Mouse (Mus musculus): ENCODE measurements around the gene Hcls1. TPM values are rescaled to one million over a fixed set of nuclear protein-coding genes. Genes with fewer than 3 reads are reported as not detected.

Gene Hcls1
- polyA plus RNA-seq, 1 experiment from 2014 or later, result 1.4 TPM

GRCm38 (mm10) chr16:36989493-36989892 is 54.7 kb downstream of the Hcls1 start:
- no peaks in the 10 kb centered on the region for H3K4me1 ChIP-seq (ENCODE audit: control insufficient read depth, insufficient read depth, low read length)
- ATAC-seq (no peak), DNase-seq (ENCODE audit: low spot score) (no peak)
- no peak overlapping the region for H3K27ac ChIP-seq (ENCODE audit: low read depth, low read length)
- H3K4me2 ChIP-seq (ENCODE audit: low read length), result no peak overlapping the region
- H3K36me3 ChIP-seq (ENCODE audit: control insufficient read depth, insufficient read depth, low read length), result no peaks in the 10 kb centered on the region
- H3K9me3 ChIP-seq (replicated peaks; ENCODE audit: control insufficient read depth, low read length), result no peaks in the 10 kb centered on the region
- no peaks in the 10 kb centered on the region for H3K27me3 ChIP-seq (replicated peaks; ENCODE audit: control insufficient read depth, insufficient read depth, low read length)
- no peak overlapping the region for H3K9ac ChIP-seq (ENCODE audit: low read length)
- 80% methylated on average over 8 of the region's 8 CpGs for WGBS
- no peak overlapping the region for H3K4me3 ChIP-seq (ENCODE audit: low read depth, low read length)

GRCm38 (mm10) chr16:36989999-36990625 is 55.3 kb downstream of the Hcls1 start, which contains the start of gene Fbxo40:
Gene Fbxo40 (minus strand): TSS chr16:36990467.
- WGBS, result 90% methylated on average over 18 of the region's 18 CpGs
- Histone ChIP-seq H3K4me2 (ENCODE audit: low read length) (no peak within 1 kb of the TSS), H3K9ac (ENCODE audit: low read length) (no peak within 1 kb of the TSS), H3K36me3 (ENCODE audit: control insufficient read depth, insufficient read depth, low read length) (no peaks in the 10 kb centered on the region), H3K4me3 (ENCODE audit: low read depth, low read length) (no peak within 1 kb of the TSS), H3K27me3 (replicated peaks; ENCODE audit: control insufficient read depth, insufficient read depth, low read length) (no peaks in the 10 kb centered on the region), H3K4me1 (ENCODE audit: control insufficient read depth, insufficient read depth, low read length) (no peaks in the 10 kb centered on the region), H3K9me3 (replicated peaks; ENCODE audit: control insufficient read depth, low read length) (no peaks in the 10 kb centered on the region), H3K27ac (ENCODE audit: low read depth, low read length) (no peak within 1 kb of the TSS)
- no peak for ATAC-seq
- no peak for DNase-seq (ENCODE audit: low spot score)

GRCm38 (mm10) chr16:36997650-36998049 is 62.9 kb downstream of the Hcls1 start:
- Histone ChIP-seq H3K36me3 (ENCODE audit: control insufficient read depth, insufficient read depth, low read length) (no peaks in the 10 kb centered on the region), H3K27ac (ENCODE audit: low read depth, low read length) (no peak overlapping the region), H3K9me3 (replicated peaks; ENCODE audit: control insufficient read depth, low read length) (no peaks in the 10 kb centered on the region), H3K4me2 (ENCODE audit: low read length) (no peak overlapping the region), H3K4me3 (ENCODE audit: low read depth, low read length) (no peak overlapping the region), H3K9ac (ENCODE audit: low read length) (no peak overlapping the region), H3K4me1 (ENCODE audit: control insufficient read depth, insufficient read depth, low read length) (no peaks in the 10 kb centered on the region), H3K27me3 (replicated peaks; ENCODE audit: control insufficient read depth, insufficient read depth, low read length) (no peaks in the 10 kb centered on the region)
- WGBS, result 84% methylated on average over 6 of the region's 6 CpGs
- ATAC-seq (no peak), DNase-seq (ENCODE audit: low spot score) (no peak)

GRCm38 (mm10) chr16:36999366-36999972 is 64.7 kb downstream of the Hcls1 start:
- no peaks in the 10 kb centered on the region for H3K4me1 ChIP-seq (ENCODE audit: control insufficient read depth, insufficient read depth, low read length)
- H3K9ac ChIP-seq (ENCODE audit: low read length), result no peak overlapping the region
- H3K4me2 ChIP-seq (ENCODE audit: low read length), result no peak overlapping the region
- DNase-seq (ENCODE audit: low spot score), result no peak
- ATAC-seq, result no peak
- H3K9me3 ChIP-seq (replicated peaks; ENCODE audit: control insufficient read depth, low read length), result no peaks in the 10 kb centered on the region
- WGBS, result 81% methylated on average over 9 of the region's 9 CpGs
- H3K27me3 ChIP-seq (replicated peaks; ENCODE audit: control insufficient read depth, insufficient read depth, low read length), result no peaks in the 10 kb centered on the region; the same call in 1 of the 2 replicates
- no peak overlapping the region for H3K4me3 ChIP-seq (ENCODE audit: low read depth, low read length)
- H3K36me3 ChIP-seq (ENCODE audit: control insufficient read depth, insufficient read depth, low read length), result no peaks in the 10 kb centered on the region
- H3K27ac ChIP-seq (ENCODE audit: low read depth, low read length), result no peak overlapping the region

- no peak for ATAC-seq
- WGBS, result 73% methylated on average over 6 of the region's 6 CpGs
Observed at GRCm38 (mm10) chr16:37009262-37009661, 74.5 kb downstream of the Hcls1 start.

GRCm38 (mm10) chr16:37010370-37010769 is 75.6 kb downstream of the Hcls1 start:
- Histone ChIP-seq H3K36me3 (ENCODE audit: control insufficient read depth, insufficient read depth, low read length) (no peaks in the 10 kb centered on the region), H3K4me3 (ENCODE audit: low read depth, low read length) (no peak overlapping the region), H3K27me3 (replicated peaks; ENCODE audit: control insufficient read depth, insufficient read depth, low read length) (no peaks in the 10 kb centered on the region), H3K4me1 (ENCODE audit: control insufficient read depth, insufficient read depth, low read length) (peaks cover 11% of the 10 kb centered on the region), H3K4me2 (ENCODE audit: low read length) (no peak overlapping the region), H3K27ac (ENCODE audit: low read depth, low read length) (no peak overlapping the region), H3K9ac (ENCODE audit: low read length) (no peak overlapping the region), H3K9me3 (replicated peaks; ENCODE audit: control insufficient read depth, low read length) (no peaks in the 10 kb centered on the region)
- DNase-seq (ENCODE audit: low spot score), result peak; percentile 78
- 61% methylated on average over 4 of the region's 4 CpGs for WGBS
- peak; percentile 51 for ATAC-seq

More at GRCm38 (mm10) chr16:37009262-37009661, 74.5 kb downstream of the Hcls1 start:
- Histone ChIP-seq H3K4me2 (ENCODE audit: low read length) (no peak overlapping the region), H3K4me1 (ENCODE audit: control insufficient read depth, insufficient read depth, low read length) (peaks cover 11% of the 10 kb centered on the region), H3K9ac (ENCODE audit: low read length) (no peak overlapping the region), H3K36me3 (ENCODE audit: control insufficient read depth, insufficient read depth, low read length) (no peaks in the 10 kb centered on the region), H3K27ac (ENCODE audit: low read depth, low read length) (no peak overlapping the region), H3K4me3 (ENCODE audit: low read depth, low read length) (no peak overlapping the region), H3K9me3 (replicated peaks; ENCODE audit: control insufficient read depth, low read length) (no peaks in the 10 kb centered on the region), H3K27me3 (replicated peaks; ENCODE audit: control insufficient read depth, insufficient read depth, low read length) (no peaks in the 10 kb centered on the region)
- DNase-seq (ENCODE audit: low spot score), result no peak

- H3K4me1 ChIP-seq (ENCODE audit: control insufficient read depth, insufficient read depth, low read length), result peaks cover 11% of the 10 kb centered on the region
- H3K4me2 ChIP-seq (ENCODE audit: low read length), result peak within 1 kb of the TSS; percentile 85
- H3K9me3 ChIP-seq (replicated peaks; ENCODE audit: control insufficient read depth, low read length), result no peaks in the 10 kb centered on the region
- DNase-seq (ENCODE audit: low spot score), result peak; percentile 98
- H3K4me3 ChIP-seq (ENCODE audit: low read depth, low read length), result peak within 1 kb of the TSS; percentile 80
- H3K9ac ChIP-seq (ENCODE audit: low read length), result peak within 1 kb of the TSS; percentile 81
- H3K27ac ChIP-seq (ENCODE audit: low read depth, low read length), result no peak within 1 kb of the TSS
- H3K36me3 ChIP-seq (ENCODE audit: control insufficient read depth, insufficient read depth, low read length), result no peaks in the 10 kb centered on the region
- peak; percentile 99 for ATAC-seq
- H3K27me3 ChIP-seq (replicated peaks; ENCODE audit: control insufficient read depth, insufficient read depth, low read length), result no peaks in the 10 kb centered on the region
- 6% methylated on average over 30 of the region's 30 CpGs for WGBS
Observed at GRCm38 (mm10) chr16:37011061-37011921, 76.5 kb downstream of the Hcls1 start, which contains the start of gene Polq. Gene Polq (plus strand): TSS chr16:37011786.

GRCm38 (mm10) chr16:37011922-37012289 is 77.1 kb downstream of the Hcls1 start:
- Histone ChIP-seq H3K27ac (ENCODE audit: low read depth, low read length) (no peak overlapping the region), H3K27me3 (replicated peaks; ENCODE audit: control insufficient read depth, insufficient read depth, low read length) (no peaks in the 10 kb centered on the region), H3K4me2 (ENCODE audit: low read length) (peak overlapping the region; percentile 85), H3K4me3 (ENCODE audit: low read depth, low read length) (peak overlapping the region; percentile 80), H3K9ac (ENCODE audit: low read length) (peak overlapping the region; percentile 81), H3K4me1 (ENCODE audit: control insufficient read depth, insufficient read depth, low read length) (peaks cover 11% of the 10 kb centered on the region), H3K36me3 (ENCODE audit: control insufficient read depth, insufficient read depth, low read length) (no peaks in the 10 kb centered on the region), H3K9me3 (replicated peaks; ENCODE audit: control insufficient read depth, low read length) (no peaks in the 10 kb centered on the region)
- WGBS, result under 1% methylated on average over 26 of the region's 26 CpGs
- DNase-seq (ENCODE audit: low spot score) (no peak), ATAC-seq (no peak; the same call in 1 of the 2 replicates)
